Mouse (Mus musculus) MEL (cell line): ENCODE measurements around the gene Suclg2. TPM values are rescaled to one million over a fixed set of nuclear protein-coding genes. Genes with fewer than 3 reads are reported as not detected.
"Not testable (repeated sequence)": the region's sequence is repeated elsewhere in the genome, so short reads cannot be mapped to it uniquely, and the experiment has no call there.

Experiments used
- DNase-seq: peaks from one replicate; pipeline ENCODE4 v3.0.0; 2011; ENCODE audit warnings: low read depth, low spot score
- H3K27ac ChIP-seq: 2 replicates; pipeline ENCODE4 v1.5.1; 2012; ENCODE audit warnings: low read depth, mild to moderate bottlenecking, control low read depth, low read length, moderate library complexity; ENCODE audit not compliant: control insufficient read depth
- H3K27me3 ChIP-seq, 2 experiments: fragments of 150-350 bp in 1 of 2; sonication (generic) in 1 of 2; 2 replicates each; pipeline ENCODE4 v1.6.1; 2012; ENCODE audit warnings: low read length in 2 of 2, mild to moderate bottlenecking in 2 of 2, improper control_type of control experiment in 1 of 2, moderate library complexity in 1 of 2; ENCODE audit not compliant: insufficient read depth in 2 of 2, control insufficient read depth in 1 of 2
- H3K36me3 ChIP-seq, 2 experiments: 2 replicates each; pipeline ENCODE4 v1.6.1; 2012 to 2014; ENCODE audit warnings: low read length in 2 of 2, improper control_type of control experiment in 1 of 2, inconsistent platforms in 1 of 2, mild to moderate bottlenecking in 1 of 2; ENCODE audit not compliant: insufficient read depth in 2 of 2, control insufficient read depth in 1 of 2
- H3K4me1 ChIP-seq, 2 experiments: fragments of 150-350 bp in 1 of 2; sonication (generic) in 1 of 2; 2 replicates each; pipeline ENCODE4 v1.6.1; 2012; ENCODE audit warnings: low read length in 2 of 2, improper control_type of control experiment in 1 of 2, mild to moderate bottlenecking in 1 of 2; ENCODE audit not compliant: insufficient read depth in 2 of 2, control insufficient read depth in 1 of 2
- H3K4me3 ChIP-seq, 2 experiments: fragments of 150-350 bp in 1 of 2; sonication (generic) in 1 of 2; 2 replicates each; pipeline ENCODE4 v1.5.1; 2012; ENCODE audit warnings: low read depth in 2 of 2, low read length in 2 of 2, mild to moderate bottlenecking in 2 of 2, moderate library complexity in 2 of 2, control low read depth in 1 of 2, improper control_type of control experiment in 1 of 2; ENCODE audit not compliant: control insufficient read depth in 1 of 2, insufficient read depth in 1 of 2
- H3K79me2 ChIP-seq: 2 replicates; pipeline ENCODE4 v1.6.1; 2012; ENCODE audit warnings: mild to moderate bottlenecking, low read length, moderate library complexity; ENCODE audit not compliant: control insufficient read depth, poor library complexity, insufficient read depth
- H3K9ac ChIP-seq: 2 replicates; pipeline ENCODE4 v1.6.1; 2012; ENCODE audit warnings: low read depth, mild to moderate bottlenecking, control low read depth, low read length, moderate library complexity; ENCODE audit not compliant: control insufficient read depth, poor library complexity, severe bottlenecking
- H3K9me3 ChIP-seq: fragments of 150-350 bp; sonication (generic); replicated peaks from 2 replicates; pipeline ENCODE4 v1.6.1; 2012; ENCODE audit warnings: mild to moderate bottlenecking, low read length, improper control_type of control experiment, moderate library complexity; ENCODE audit not compliant: insufficient read depth
- ELF1 ChIP-seq: IDR thresholded peaks from 2 replicates; pipeline ENCODE4 v1.6.1; 2014; ENCODE audit warnings: low read depth, mild to moderate bottlenecking, inconsistent platforms, low read length, improper control_type of control experiment, moderate library complexity
- ETS1 ChIP-seq: IDR thresholded peaks from 2 replicates; pipeline ENCODE4 v1.6.1; 2012; ENCODE audit warnings: low read depth, mild to moderate bottlenecking, inconsistent platforms, low read length, improper control_type of control experiment, moderate library complexity
- MAFK ChIP-seq: IDR thresholded peaks from 2 replicates; pipeline ENCODE4 v1.6.1; 2011; ENCODE audit warnings: low read depth, mild to moderate bottlenecking, low read length, improper control_type of control experiment, borderline replicate concordance
- MYC ChIP-seq: IDR thresholded peaks from 2 replicates; pipeline ENCODE4 v1.6.1; 2011; ENCODE audit warnings: low read depth, mild to moderate bottlenecking, low read length, improper control_type of control experiment, moderate library complexity
- NRF1 ChIP-seq: IDR thresholded peaks from 2 replicates; pipeline ENCODE4 v1.6.1; 2014; ENCODE audit warnings: low read depth, mild to moderate bottlenecking, inconsistent platforms, low read length, improper control_type of control experiment, moderate library complexity; ENCODE audit not compliant: poor library complexity, insufficient read depth, severe bottlenecking
- POLR2AphosphoS5 ChIP-seq: IDR thresholded peaks from 2 replicates; pipeline ENCODE4 v1.6.1; 2012; ENCODE audit warnings: low read depth, borderline replicate concordance, mild to moderate bottlenecking, inconsistent platforms, low read length, moderate library complexity, mixed read lengths
- SIN3A ChIP-seq: IDR thresholded peaks from 2 replicates; pipeline ENCODE4 v1.6.1; 2012; ENCODE audit warnings: low read length, improper control_type of control experiment, inconsistent platforms
- TBP ChIP-seq: IDR thresholded peaks from 2 replicates; pipeline ENCODE4 v1.8.0; 2011; ENCODE audit warnings: low read depth, low read length, improper control_type of control experiment
- TCF12 ChIP-seq: IDR thresholded peaks from 2 replicates; pipeline ENCODE4 v1.6.1; 2014; ENCODE audit warnings: low read depth, mild to moderate bottlenecking, inconsistent platforms, low read length, improper control_type of control experiment, moderate library complexity
- USF1 ChIP-seq: IDR thresholded peaks from 2 replicates; pipeline ENCODE4 v1.6.1; 2014; ENCODE audit warnings: low read depth, mild to moderate bottlenecking, inconsistent platforms, low read length, improper control_type of control experiment, moderate library complexity
- ZKSCAN1 ChIP-seq: IDR thresholded peaks from 2 replicates; pipeline ENCODE4 v1.6.1; 2012; ENCODE audit warnings: low read depth, mild to moderate bottlenecking, inconsistent platforms, low read length, improper control_type of control experiment, moderate library complexity
- ZMIZ1 ChIP-seq: IDR thresholded peaks from 2 replicates; pipeline ENCODE4 v1.6.1; 2012; ENCODE audit warnings: low read depth, mild to moderate bottlenecking, inconsistent platforms, low read length, improper control_type of control experiment, moderate library complexity
- polyA plus RNA-seq, 2 experiments: library from polyadenylated mRNA; stranded (reverse) in 1 of 2; unstranded in 1 of 2; fragments of >175 nt in 1 of 2; fragments of >200 nt in 1 of 2; gene quantifications; 2 replicates each; pipeline versions ENCODE4 v1.2.1 to v1.2.4; 2012; ENCODE audit warnings: low replicate concordance in 2 of 2, low read depth in 1 of 2; ENCODE audit not compliant: insufficient read length in 2 of 2, insufficient read depth in 1 of 2, missing spikeins in 1 of 2
- total RNA-seq: library from RNA; depleted of rRNA; stranded (reverse); fragments of 300-350 nt; gene quantifications from 2 replicates; pipeline ENCODE4 v1.2.3, GENCODE M21; 2012

Gene Suclg2
- total and polyA plus RNA-seq, 3 experiments, result 40.0 to 46.5 TPM; not detected in 1

DNA sequence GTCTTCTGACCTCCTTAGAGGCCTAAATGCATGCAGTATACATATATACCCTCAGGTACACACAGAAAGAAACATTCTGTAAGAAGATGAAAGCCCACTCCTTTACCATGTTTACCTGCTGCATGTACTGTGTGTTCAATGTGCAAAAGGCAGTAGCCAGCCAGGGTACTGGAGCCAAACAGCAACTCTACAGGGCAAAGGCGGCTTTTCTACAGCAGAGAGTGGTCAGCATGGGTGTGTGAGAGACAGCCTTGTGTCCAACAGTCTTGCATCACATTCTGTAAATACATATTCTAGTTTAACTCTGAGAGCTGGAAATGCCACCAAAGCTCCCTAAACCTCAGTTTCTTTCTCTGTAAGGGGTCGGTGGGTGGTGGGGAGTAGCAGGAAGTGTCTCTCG, 110.5 kb downstream of the Suclg2 start (continued):
- TF ChIP-seq USF1 (no peak), TBP (no peak), ELF1 (no peak)

GRCm38 (mm10) chr6:95600731-95601130, 117.9 kb downstream of the Suclg2 start:
- H3K27ac ChIP-seq, H3K27me3 ChIP-seq, H3K79me2 ChIP-seq, H3K36me3 ChIP-seq, H3K4me3 ChIP-seq, H3K4me1 ChIP-seq, H3K9me3 ChIP-seq, DNase-seq, H3K9ac ChIP-seq: not testable (repeated sequence)

DNA sequence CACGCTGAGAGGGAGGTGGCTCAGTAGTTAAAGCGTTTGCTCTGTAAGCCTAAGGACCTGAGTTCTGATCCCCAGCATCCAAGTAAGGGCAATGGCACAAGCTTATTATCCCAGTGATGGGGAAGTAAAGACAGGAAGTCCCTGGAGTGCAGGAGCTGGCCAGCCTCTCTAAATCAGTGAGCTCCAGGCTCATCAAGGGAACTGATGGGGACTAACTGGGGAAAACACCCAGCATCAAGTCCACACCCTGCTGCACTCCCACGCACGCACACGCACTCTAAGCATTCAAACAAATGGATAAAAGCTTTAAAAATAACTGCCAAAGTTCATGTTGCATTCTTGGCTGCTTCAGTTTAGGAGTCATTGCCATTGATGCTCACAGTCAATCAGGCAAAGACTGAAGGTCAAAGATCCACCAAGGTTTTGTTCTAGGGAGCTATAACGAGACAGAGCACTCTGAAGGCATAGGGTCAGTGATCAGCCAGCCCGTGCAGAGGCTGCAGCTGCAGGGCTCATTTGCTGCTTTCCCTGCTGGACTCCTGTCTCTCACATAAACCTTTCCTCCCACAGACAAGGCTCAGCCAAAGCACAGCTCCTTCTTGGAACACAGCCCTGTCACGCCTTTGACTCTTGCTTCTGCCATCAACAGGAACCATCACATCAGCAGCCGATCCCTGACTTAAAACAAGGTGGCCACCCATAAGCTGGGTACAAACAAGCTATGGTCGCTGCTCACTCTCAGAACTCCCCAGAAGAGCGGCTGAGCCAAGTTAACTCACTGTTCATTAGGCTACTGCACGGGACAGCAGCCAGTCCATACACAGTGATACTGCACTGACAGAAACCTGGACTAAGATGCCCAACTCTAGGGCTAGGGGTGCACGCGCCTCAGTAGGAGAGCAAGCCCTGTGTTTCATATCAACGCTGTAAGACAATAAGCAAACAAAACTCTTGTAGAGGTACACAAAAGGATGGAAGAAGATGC, 121.5 kb downstream of the Suclg2 start:
- no peak overlapping the region for H3K4me3 ChIP-seq
- no peaks in the 10 kb centered on the region for H3K9me3 ChIP-seq
- H3K79me2 ChIP-seq, result no peaks in the 10 kb centered on the region
- H3K27ac ChIP-seq, result no peak overlapping the region
- H3K36me3 ChIP-seq, result no peaks in the 10 kb centered on the region
- no peaks in the 10 kb centered on the region for H3K4me1 ChIP-seq
- no peak for TF ChIP-seq ZKSCAN1
- no peak overlapping the region for H3K9ac ChIP-seq
- no peak for DNase-seq
- no peaks in the 10 kb centered on the region for H3K27me3 ChIP-seq

DNA sequence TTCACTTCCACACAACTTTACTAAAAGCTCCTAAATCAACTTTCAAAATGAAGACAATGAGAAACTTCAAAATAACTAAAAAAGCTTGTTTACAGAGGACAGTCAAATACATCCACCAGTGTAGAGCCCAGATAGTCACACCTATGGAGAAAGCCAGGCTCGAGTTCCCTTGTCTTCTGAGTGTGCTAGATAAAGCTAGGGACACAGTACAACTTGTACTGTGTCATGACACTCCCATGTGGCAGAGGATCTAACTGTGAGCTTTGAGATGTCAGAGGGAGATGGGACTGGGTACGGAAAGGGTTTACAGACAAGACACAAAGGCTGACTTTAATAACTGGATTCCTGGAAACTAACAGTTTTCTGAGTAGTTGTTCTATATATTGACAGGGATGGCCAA, 122.7 kb downstream of the Suclg2 start:
- H3K79me2 ChIP-seq, result no peaks in the 10 kb centered on the region
- H3K4me1 ChIP-seq, result no peaks in the 10 kb centered on the region
- no peak for TF ChIP-seq NRF1
- no peak for TF ChIP-seq MYC
- TF ChIP-seq MAFK, result no peak
- no peak for TF ChIP-seq POLR2AphosphoS5
- no peak for TF ChIP-seq ZMIZ1
- TF ChIP-seq SIN3A, result no peak
- TF ChIP-seq TCF12, result no peak
- TF ChIP-seq ETS1, result no peak
- no peaks in the 10 kb centered on the region for H3K27me3 ChIP-seq
- H3K9ac ChIP-seq, result no peak overlapping the region
- H3K4me3 ChIP-seq, result no peak overlapping the region
- no peaks in the 10 kb centered on the region for H3K36me3 ChIP-seq
- no peaks in the 10 kb centered on the region for H3K9me3 ChIP-seq
- DNase-seq, result no peak
- no peak overlapping the region for H3K27ac ChIP-seq
